Mouse (Mus musculus) midbrain, embryonic 13.5 days (tissue): ENCODE data around the gene Vsx2. TPM values are rescaled to one million over a fixed set of nuclear protein-coding genes. Genes with fewer than 3 reads are reported as not detected.
A peak's percentile ranks its signal among the peaks of the same experiment; 100 is the strongest.
"Not testable (repeated sequence)": the region's sequence is repeated elsewhere in the genome, so short reads cannot be mapped to it uniquely, and the experiment has no call there.

ENCODE experiments used
- ATAC-seq: fragments of 200-750 bp; cut with Nextera tagmentation; 2 replicates; pipeline ENCODE4 v1.8.0; 2017; ENCODE audit warnings: mild to moderate bottlenecking, moderate TSS enrichment, moderate library complexity
- H3K27ac ChIP-seq: fragments of 300-500 bp; sonication (generic); 2 replicates; pipeline ENCODE4 v1.5.1; 2015; ENCODE audit warnings: inconsistent platforms, mild to moderate bottlenecking, moderate library complexity
- H3K27me3 ChIP-seq: fragments of 300-500 bp; sonication (generic); 2 replicates; pipeline ENCODE4 v1.6.1; 2015; ENCODE audit warnings: mild to moderate bottlenecking, inconsistent platforms
- H3K36me3 ChIP-seq: fragments of 300-500 bp; sonication (generic); 2 replicates; pipeline ENCODE4 v1.6.1; 2015; ENCODE audit warnings: mild to moderate bottlenecking, inconsistent platforms
- H3K4me1 ChIP-seq: fragments of 300-500 bp; sonication (generic); replicated peaks from 2 replicates; pipeline ENCODE4 v1.6.1; 2015; ENCODE audit warnings: inconsistent platforms
- H3K4me2 ChIP-seq: fragments of 300-500 bp; sonication (generic); replicated peaks from 2 replicates; pipeline ENCODE4 v1.6.1; 2015; ENCODE audit warnings: moderate library complexity, mild to moderate bottlenecking, inconsistent platforms
- H3K4me3 ChIP-seq: fragments of 300-500 bp; sonication (generic); replicated peaks from 2 replicates; pipeline ENCODE4 v1.5.1; 2015; ENCODE audit warnings: mild to moderate bottlenecking, inconsistent platforms
- H3K9ac ChIP-seq: fragments of 300-500 bp; sonication (generic); replicated peaks from 2 replicates; pipeline ENCODE4 v1.6.1; 2015; ENCODE audit warnings: mild to moderate bottlenecking, inconsistent platforms
- H3K9me3 ChIP-seq: fragments of 300-500 bp; sonication (generic); 2 replicates; pipeline ENCODE4 v1.6.1; 2016; ENCODE audit warnings: mild to moderate bottlenecking, inconsistent platforms
- WGBS: fragments of 180-500 bp; shearing (Covaris S2); methylation state at CpG from one replicate; pipeline ENCODE4 v1.1.7; 2015; 5-methylcytosine and 5-hydroxymethylcytosine counted together
- polyA plus RNA-seq: library from polyadenylated mRNA; unstranded; fragments of >200 nt; fragmentation: Nextera tagmentation; extraction: Ambion mirVana; gene quantifications from 2 replicates; pipeline ENCODE4 v1.2.1, GENCODE M21; 2015

The Vsx2 gene
- 2.2 and 3.0 TPM in 2 replicates for polyA plus RNA-seq

DNA sequence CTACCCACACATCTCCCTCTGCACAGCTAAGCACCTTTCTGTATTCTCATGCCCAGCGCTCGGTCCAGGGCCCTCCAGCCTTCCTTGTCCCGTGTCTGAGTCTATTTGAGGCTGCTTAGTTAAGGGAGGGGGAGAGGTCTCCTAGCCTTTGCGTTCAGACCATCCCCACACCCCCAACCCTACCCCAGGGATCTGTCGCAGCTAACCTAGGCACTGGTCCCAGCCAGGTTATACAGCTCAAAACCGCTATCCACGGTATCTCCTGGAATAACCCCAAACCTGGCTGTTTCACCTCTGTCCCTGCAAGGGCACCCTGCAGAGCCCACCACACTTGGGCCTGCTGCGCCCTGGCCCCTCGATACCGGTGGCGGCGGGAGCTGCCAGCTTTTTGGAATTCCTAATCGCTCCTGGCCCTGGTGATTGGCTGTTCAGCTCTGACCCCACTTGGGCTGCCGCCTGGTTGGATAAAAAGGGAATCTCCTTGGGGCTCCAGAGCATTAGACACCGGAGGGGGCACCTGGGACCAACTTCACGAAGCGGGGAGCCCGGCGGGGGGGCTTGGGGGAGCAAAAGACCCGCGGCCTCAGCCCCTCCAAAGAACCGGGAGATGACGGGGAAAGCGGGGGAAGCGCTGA, at the start of gene Vsx2:
Gene Vsx2, plus strand, starts transcription at position 427 of the 635 bp plus-strand sequence.
- peak within 1 kb of the TSS; percentile 20 for H3K4me3 ChIP-seq
- ATAC-seq = peak; percentile 34; the same call in 1 of the 2 replicates

DNA sequence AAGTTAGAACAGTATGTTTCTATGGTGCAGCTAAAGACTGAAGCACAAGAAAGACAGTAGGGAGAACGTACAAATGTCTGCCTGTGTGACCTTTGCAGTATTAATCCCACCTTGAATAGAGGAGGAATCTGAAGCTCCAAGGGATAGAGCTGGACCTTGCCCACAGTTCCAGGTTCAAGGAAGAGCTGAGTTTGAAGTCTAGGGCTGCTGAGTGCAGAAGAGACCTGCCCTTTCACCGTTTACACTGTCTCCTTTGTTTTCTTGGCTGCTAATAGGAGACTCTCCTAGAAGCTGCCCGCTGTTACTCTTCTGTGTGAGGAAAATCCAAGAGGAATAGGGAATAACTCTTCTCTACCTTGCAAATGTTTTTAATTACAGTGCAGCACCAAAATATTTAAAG, 45.8 kb upstream of the Vsx2 start:
- Histone ChIP-seq H3K9ac (no peak overlapping the region), H3K9me3 (no peaks in the 10 kb centered on the region), H3K27me3 (peaks cover 9% of the 10 kb centered on the region), H3K4me2 (no peak overlapping the region), H3K27ac (no peak overlapping the region), H3K4me3 (no peak overlapping the region), H3K4me1 (peaks cover 18% of the 10 kb centered on the region; the same call in 1 of the 2 replicates), H3K36me3 (no peaks in the 10 kb centered on the region)
- no peak for ATAC-seq
- 52% methylated on average over 3 of the region's 3 CpGs for WGBS

More for the DNA sequence above, at the start of gene Vsx2:
- 2% methylated on average over 25 of the region's 25 CpGs for WGBS
- Histone ChIP-seq H3K27ac (no peak within 1 kb of the TSS), H3K9me3 (no peaks in the 10 kb centered on the region), H3K4me1 (peaks cover 18% of the 10 kb centered on the region), H3K27me3 (peaks cover 88% of the 10 kb centered on the region), H3K4me2 (peak within 1 kb of the TSS; percentile 37), H3K36me3 (no peaks in the 10 kb centered on the region), H3K9ac (0 out of 2 replicates have a peak within 1 kb of the TSS, but pooled peaks have one; percentile 10)

DNA sequence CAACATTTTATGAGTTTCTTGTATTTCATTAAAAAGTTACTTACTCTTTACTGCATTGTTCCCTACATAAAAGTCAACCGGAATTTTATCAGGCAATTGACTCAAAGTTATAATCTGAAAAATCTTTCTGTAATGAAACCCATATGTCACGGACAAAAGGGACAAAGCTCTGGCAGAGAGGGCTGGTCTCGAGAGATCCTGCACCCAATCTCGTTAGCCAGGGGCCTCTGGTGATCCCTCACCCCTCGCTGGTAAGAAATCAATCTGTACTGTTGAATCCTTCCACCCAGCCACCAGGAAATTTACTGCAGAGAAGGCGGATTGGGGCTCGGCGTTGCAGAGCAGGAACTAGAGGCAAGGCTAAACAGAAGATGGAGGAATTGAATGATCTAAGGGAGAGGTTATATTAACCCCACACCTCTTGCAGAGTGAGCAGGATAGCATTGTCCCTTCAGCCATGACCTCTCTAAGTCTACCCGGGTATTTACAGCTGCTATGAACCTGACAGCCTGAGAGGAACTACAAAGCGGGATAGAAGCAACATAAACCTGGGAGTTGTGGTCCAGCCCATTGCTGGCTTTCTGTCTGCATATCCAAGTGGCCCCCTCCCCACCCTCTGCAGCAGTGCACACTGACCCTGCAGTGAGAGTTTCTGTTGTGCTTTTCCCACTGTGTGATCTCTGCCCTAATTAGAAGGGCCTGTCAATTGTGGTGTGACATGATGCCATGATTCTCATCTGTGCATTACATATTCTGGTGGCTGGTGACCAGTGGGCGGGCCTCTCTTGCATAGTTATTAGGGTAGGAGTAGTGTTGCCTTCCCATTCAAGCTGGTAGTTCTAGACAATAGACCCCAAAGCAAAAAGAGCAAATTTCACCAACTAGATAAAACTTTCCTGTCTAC, 45.2 kb upstream of the Vsx2 start:
- no peak overlapping the region for H3K4me3 ChIP-seq

DNA sequence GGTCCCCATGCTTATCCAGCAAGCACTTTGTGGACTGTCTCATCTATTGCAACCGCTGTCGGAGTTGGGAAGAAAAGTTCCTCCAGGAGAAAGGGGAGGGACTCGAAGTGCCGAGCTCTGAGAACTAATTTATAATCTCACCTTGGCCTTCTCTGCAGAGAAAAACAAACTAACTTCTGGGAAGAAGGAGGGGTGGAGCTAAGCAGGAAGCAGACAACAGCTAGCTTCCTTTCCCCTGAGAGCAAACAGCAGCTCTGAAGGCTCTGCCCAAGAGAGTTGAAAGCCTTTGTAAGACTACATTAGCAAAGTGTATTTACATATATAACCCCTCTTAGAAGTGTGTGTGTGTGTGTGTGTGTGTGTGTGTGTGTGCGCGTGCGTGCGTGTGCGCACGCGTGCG, 44.1 kb upstream of the Vsx2 start:
- Histone ChIP-seq H3K4me3 (no peak overlapping the region), H3K9ac (no peak overlapping the region)
- 90% methylated on average over 12 of the region's 12 CpGs for WGBS

More for the DNA sequence above, 45.2 kb upstream of the Vsx2 start:
- Histone ChIP-seq H3K9ac (no peak overlapping the region), H3K9me3 (no peaks in the 10 kb centered on the region), H3K36me3 (no peaks in the 10 kb centered on the region), H3K27ac (no peak overlapping the region), H3K27me3 (peaks cover 15% of the 10 kb centered on the region), H3K4me1 (peaks cover 18% of the 10 kb centered on the region; the same call in 1 of the 2 replicates), H3K4me2 (no peak overlapping the region)
- no peak for ATAC-seq
- WGBS = 66% methylated on average over 11 of the region's 11 CpGs

DNA sequence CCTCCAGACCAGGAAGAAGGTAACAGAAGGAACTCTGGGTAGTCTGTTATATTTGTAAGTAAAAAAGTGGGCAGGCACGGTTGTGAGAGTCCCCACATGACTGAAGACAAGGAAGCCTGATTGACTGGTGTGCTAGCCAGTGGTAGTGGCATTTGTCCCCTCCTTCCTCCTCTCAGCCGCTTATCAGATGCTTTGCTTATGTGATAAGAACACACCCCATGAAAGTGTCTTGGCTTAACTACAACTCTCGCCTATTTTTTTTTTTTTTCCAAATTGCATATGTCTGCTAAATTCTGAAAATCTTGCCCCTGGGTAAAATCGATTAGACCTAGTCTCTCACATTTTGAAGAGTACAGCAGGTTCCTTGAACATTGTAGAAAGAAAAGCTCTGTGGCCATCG, 39.1 kb upstream of the Vsx2 start:
- 91% methylated on average over 5 of the region's 5 CpGs for WGBS
- peaks cover 17% of the 10 kb centered on the region for H3K27me3 ChIP-seq
- H3K4me3 ChIP-seq = no peak overlapping the region
- H3K9ac ChIP-seq = no peak overlapping the region
- no peak overlapping the region for H3K4me2 ChIP-seq
- peaks cover 7% of the 10 kb centered on the region; the same call in 1 of the 2 replicates for H3K36me3 ChIP-seq
- H3K9me3 ChIP-seq = no peaks in the 10 kb centered on the region
- no peak for ATAC-seq
- H3K27ac ChIP-seq = no peak overlapping the region
- peaks cover 35% of the 10 kb centered on the region for H3K4me1 ChIP-seq

More for the DNA sequence above, 44.1 kb upstream of the Vsx2 start:
- H3K36me3 ChIP-seq = peaks cover 3% of the 10 kb centered on the region; the same call in 1 of the 2 replicates
- no peaks in the 10 kb centered on the region for H3K9me3 ChIP-seq
- no peak for ATAC-seq
- H3K27ac ChIP-seq = no peak overlapping the region
- H3K27me3 ChIP-seq = peaks cover 15% of the 10 kb centered on the region
- H3K4me1 ChIP-seq = peaks cover 18% of the 10 kb centered on the region; the same call in 1 of the 2 replicates
- H3K4me2 ChIP-seq = no peak overlapping the region

DNA sequence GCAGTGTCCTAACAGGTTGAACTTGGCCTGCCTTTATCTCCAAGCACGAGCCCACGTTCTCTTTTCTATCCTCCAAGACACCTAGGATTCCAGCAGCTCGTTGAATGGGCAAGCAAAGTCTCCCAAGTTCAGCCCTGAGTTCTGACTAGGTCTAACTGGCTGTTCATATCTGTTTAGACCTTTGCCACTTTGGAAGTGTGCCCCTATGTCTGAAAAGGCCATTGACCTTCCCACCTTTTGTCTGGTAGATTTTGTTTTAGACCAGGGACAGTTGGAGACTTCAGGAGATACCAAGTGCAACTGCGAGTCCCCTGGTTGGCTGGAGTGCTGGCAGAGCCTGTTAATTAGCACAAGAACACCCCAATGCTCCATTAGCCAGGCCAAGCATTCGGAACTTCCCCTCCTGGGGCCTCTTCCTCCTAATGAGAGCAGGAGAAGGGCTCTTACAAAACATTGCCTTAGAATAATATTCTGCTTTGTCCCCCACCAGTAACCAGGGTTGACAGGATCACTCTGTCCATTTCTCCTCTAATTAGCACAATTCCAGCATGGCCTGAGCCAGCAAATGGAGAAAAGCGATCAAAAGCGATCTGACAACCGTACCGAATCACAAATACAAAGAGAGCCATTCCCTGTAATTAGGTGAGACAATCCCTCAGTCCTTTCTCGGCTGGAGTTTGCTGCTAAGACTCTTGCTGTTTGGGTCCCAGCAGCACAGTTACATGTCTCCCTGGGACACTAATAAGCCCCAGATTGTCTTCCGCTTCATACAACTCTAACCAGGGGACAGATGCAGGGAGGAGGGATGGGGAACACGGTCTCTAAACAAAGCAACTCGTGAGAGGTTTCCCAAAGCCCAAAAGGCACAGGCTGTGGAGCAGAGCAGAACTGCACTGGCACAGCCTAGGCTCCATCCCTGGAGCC, 37.4 kb upstream of the Vsx2 start:
- Histone ChIP-seq H3K9ac (0 out of 2 replicates have a peak overlapping the region, but pooled peaks have one; percentile 23), H3K36me3 (peaks cover 7% of the 10 kb centered on the region; the same call in 1 of the 2 replicates), H3K27ac (peak overlapping the region; percentile 80), H3K4me2 (no peak overlapping the region; the same call in 1 of the 2 replicates), H3K4me3 (no peak overlapping the region), H3K4me1 (peaks cover 33% of the 10 kb centered on the region), H3K9me3 (no peaks in the 10 kb centered on the region), H3K27me3 (peaks cover 22% of the 10 kb centered on the region)
- ATAC-seq = peak; percentile 94
- 22% methylated on average over 13 of the region's 13 CpGs for WGBS

DNA sequence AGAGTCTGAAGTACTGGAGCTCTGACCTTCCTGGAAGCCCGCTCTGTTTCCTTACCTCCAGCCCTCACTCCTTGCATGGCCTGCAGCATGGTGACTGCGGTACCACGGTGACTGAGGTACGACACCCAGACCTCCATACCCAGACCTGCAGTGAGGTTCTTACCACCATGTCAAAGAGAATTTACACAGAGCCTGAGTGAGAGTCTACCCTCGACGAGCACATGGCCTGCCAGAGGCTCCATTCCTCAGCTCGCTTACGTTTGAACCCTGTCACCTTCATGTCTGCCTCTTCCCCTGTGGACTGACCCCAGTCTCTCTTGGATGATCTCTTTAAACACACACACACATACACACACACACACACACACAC, 36.7 kb upstream of the Vsx2 start:
- Histone ChIP-seq H3K4me2 (no peak overlapping the region; the same call in 1 of the 2 replicates), H3K4me1 (peaks cover 33% of the 10 kb centered on the region), H3K36me3 (peaks cover 7% of the 10 kb centered on the region; the same call in 1 of the 2 replicates), H3K4me3 (no peak overlapping the region), H3K27ac (peak overlapping the region; percentile 80), H3K9me3 (no peaks in the 10 kb centered on the region), H3K9ac (0 out of 2 replicates have a peak overlapping the region, but pooled peaks have one; percentile 23), H3K27me3 (peaks cover 21% of the 10 kb centered on the region)
- ATAC-seq = no peak; the same call in 1 of the 2 replicates
- 45% methylated on average over 8 of the region's 8 CpGs for WGBS

DNA sequence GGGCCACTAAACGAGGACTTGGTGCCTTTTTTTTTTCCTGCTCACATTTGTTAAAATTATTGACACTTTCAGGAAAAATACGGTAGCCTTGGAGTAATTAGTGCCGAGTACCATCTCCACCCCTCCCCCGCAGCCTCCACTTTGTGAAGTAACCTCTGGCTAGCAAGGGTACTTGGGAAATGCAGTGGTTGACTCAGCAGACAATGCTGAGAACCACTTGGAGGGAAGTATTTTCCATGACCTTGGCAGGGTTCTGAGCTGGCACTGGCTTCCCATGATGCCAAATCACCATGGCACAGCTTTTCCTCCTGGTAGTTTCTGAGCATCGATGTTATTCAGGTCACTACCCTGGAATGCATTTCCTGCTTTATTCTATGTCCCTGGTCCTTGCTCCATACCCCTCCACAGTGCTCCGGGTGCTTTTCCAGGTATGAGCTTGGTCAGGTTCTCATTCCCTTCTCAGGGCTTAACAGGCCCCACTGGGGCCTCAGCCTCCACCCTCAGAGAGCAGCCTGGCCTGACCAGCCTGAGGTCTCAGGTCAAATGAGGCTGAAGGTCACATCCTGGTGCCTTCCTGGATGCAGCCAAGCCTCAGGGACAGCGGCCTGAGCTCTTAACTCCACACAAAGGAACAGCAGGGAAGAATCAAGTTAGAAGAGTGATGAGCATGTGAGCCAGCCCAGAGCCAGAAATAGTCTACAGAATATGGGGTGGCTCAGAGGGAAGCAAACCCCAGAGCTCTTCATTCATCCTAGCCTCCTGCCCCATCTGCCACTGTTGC, 35.7 kb upstream of the Vsx2 start:
- H3K9ac ChIP-seq = no peak overlapping the region
- H3K4me3 ChIP-seq = no peak overlapping the region
- no peak for ATAC-seq
- peaks cover 33% of the 10 kb centered on the region for H3K4me1 ChIP-seq
- WGBS = 63% methylated on average over 7 of the region's 7 CpGs
- no peak overlapping the region for H3K4me2 ChIP-seq
- H3K27me3 ChIP-seq = peaks cover 20% of the 10 kb centered on the region
- H3K27ac ChIP-seq = no peak overlapping the region
- no peaks in the 10 kb centered on the region for H3K9me3 ChIP-seq
- peaks cover 7% of the 10 kb centered on the region; the same call in 1 of the 2 replicates for H3K36me3 ChIP-seq

DNA sequence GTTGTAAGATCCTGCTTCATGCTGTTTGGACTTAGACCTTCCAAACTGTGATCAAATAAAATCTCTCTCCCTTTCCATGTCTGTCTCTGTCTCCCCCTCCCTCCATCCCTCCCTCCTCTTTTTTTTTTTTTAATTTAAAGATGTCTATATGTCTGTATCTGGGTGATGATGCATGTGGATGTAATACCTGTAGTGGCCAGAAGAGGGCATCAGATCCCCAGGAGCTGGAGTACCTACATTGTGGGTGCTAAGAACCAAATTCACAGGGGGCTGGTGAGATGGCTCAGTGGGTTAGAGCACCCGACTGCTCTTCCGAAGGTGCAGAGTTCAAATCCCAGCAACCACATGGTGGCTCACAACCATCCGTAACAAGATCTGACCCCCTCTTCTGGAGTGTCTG, 30.0 kb upstream of the Vsx2 start:
- H3K9me3 ChIP-seq, H3K9ac ChIP-seq, H3K4me3 ChIP-seq, ATAC-seq, H3K4me1 ChIP-seq, H3K36me3 ChIP-seq, H3K4me2 ChIP-seq, H3K27ac ChIP-seq: not testable (repeated sequence)
- H3K27me3 ChIP-seq = peaks cover 25% of the 10 kb centered on the region
- WGBS = 84% methylated on average over 3 of the region's 3 CpGs

DNA sequence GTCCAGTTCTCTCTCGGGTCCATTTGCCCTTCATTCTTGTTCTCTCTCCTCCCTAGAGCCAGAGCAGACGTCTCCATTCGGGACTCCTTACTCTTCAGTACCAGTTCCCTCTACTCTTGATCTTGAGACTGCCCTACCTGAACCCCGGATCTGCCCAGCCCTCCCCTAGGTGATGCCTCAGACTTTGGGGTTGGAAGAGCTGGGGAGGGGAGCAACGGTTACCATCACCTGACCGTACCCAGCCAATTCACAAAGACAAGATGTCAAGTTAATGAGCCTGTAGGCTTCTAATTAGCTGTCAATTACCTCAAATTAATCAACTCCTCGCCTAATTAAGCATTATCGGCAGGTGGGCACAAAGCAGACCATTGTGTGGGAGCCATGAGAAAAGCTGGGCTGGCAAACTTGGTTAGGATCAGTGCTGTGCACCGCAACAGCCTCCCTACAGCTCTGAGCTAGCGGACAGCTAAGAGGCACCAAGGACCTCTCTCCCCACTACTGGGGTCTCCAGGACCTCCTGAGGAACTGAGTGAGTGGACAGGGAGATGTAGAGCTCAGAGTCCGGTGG, 28.1 kb upstream of the Vsx2 start:
- no peak for ATAC-seq
- no peak overlapping the region for H3K4me2 ChIP-seq
- H3K27me3 ChIP-seq = peaks cover 18% of the 10 kb centered on the region
- no peak overlapping the region for H3K9ac ChIP-seq
- 76% methylated on average over 11 of the region's 11 CpGs for WGBS
- no peak overlapping the region for H3K27ac ChIP-seq
- H3K36me3 ChIP-seq = no peaks in the 10 kb centered on the region
- H3K4me1 ChIP-seq = 0 out of 2 replicates have a peak, but pooled peaks cover 3% of the 10 kb centered on the region
- H3K9me3 ChIP-seq = no peaks in the 10 kb centered on the region
- no peak overlapping the region for H3K4me3 ChIP-seq
